Mouse (Mus musculus): ENCODE measurements around the gene Nap1l4.

Nap1l4 gene

DNA sequence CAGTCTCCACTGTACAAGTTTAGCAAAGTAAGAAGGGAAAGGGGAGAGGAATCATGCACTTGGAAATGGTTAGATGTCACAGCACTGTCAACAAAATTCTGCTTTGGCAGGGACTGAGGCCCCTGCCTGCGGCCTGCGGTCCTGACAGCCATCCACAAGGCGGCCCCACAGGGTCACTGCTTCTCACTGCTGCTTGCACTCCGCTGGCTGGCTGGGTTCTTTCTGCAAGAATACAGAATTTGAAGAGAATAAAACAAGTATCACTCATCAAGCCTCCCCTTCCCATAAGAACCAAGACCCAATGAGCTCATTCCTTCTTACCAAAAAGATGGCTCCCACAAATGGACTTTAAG, 34.5 kb downstream of the Nap1l4 start:
- DNase-seq (ENCODE audit: low read depth, low spot score), result no peak

DNA sequence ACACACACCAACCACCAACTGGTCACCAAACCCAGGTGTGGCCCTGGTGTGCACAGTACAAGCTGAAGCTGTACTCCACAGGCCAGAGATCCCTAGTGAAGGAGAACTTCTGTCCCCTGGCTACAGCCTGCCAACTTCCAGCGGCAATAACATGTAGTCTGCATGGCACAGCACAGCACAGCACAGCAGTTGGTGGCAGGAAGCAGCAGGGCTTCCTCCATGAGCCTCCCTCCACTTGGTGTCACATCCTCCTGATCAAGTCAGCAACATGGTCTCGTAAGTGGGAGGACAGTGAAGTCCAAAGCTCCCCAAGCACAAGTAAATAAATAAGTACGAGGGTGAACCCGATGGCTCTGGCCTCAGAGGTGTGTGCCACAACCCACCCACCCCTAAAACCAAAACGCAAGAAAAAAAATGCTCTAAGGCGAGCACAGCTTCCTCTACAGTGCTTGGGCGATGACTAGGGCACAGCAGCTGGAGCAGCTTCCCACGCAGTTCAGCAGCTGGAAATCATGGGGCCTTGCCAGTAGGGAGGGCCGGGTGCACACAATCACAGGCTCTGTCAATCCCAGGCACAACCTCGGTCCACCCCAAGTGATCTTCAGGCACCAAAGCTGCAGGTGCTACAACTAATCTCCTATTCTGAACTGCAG, 35.0 kb downstream of the Nap1l4 start:
- DNase-seq (ENCODE audit: low read depth, low spot score), result no peak

DNA sequence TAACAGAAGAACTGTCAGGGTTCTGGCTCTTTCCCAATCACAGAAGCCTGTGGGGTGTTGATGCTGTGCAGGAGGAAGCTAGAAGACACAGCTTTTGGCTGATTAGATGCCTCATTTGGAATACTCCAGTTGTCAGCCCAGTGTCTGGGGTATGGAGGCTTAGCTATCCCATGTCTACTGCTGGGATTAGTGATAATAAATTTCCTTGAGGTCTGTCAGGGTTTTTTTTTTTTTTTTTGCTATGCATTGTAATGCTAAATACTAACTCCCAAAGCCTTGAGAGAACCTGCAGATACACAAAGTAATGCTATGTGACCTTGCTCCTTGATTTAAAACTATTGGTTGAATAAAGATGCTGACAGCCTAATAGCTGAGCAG, 37.6 kb downstream of the Nap1l4 start:
- no peak for DNase-seq (ENCODE audit: low read depth, low spot score)

DNA sequence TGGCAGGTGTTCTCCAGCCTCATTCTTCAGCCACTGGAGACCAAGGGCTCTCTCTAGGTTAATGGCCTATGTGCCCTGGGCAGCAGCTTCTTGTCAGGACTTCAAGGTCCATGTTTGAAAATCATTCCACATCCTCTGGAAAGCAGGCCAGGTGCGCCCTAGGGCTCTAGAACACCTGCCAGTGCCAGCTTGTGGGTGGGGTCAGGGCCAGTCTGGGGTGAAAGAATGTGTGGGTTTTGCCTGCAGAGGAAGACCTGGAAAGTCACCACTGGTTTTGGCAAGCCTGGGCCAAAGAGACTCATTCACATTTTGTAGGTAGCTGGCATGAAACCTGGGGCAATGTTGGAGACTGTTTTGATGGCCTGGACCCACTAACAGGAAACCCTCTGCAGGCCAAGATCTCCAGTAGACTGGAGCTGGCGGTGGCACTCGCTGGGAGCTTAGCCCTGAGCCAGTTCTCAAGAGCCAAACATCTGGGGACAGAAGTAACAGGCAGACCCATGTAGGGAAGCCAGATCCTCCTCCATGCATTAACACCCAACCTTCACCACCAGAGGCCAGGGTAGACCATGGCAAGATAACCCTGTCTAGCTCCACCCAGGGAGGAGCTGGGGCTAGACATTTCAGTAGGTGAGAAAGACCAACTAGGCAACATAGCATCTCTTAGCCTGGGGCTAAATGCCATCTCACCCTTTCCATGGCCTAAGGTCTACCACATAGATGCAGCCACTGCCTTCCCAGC, 38.1 kb downstream of the Nap1l4 start:
- no peak for DNase-seq (ENCODE audit: low read depth, low spot score)

DNA sequence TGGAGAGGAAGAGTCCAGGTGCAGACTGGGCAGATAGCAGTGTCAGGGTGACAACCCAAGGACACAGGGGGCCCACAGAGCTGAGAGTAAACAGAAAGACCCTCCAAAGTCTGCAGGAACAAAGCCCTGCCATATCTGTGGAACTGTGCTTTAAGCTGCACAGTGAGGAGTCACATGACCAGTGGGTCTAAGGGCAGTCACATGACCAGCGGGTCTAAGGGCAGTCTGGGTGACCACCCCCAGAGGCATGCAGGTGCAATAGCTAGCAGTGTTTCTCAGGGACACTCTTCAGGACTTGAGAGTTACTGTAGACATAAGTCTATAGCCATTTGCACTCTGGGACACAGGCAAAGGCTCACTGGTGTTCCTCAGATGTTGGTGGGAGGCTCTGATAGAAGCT, 39.3 kb downstream of the Nap1l4 start:
- no peak for DNase-seq (ENCODE audit: low read depth, low spot score)

DNA sequence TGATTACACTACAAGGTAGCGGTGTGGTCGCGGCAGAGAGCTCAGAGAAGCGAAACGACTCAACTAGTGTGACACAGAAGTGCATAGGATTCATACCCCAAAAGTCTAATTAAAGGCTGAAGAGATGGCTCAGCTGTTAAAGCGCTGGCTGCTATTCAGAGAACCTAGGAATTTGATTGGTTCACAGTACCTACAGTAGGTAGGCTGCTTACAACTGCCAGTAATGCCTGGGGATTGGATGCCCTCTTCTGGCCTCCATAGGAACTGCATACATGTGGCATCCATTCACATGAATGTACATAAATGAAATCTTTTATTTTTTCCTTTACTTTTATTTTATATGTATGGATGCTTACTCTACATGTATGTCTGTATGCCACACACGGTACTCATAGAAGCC, 42.2 kb downstream of the Nap1l4 start:
- DNase-seq (ENCODE audit: low read depth, low spot score), result no peak

DNA sequence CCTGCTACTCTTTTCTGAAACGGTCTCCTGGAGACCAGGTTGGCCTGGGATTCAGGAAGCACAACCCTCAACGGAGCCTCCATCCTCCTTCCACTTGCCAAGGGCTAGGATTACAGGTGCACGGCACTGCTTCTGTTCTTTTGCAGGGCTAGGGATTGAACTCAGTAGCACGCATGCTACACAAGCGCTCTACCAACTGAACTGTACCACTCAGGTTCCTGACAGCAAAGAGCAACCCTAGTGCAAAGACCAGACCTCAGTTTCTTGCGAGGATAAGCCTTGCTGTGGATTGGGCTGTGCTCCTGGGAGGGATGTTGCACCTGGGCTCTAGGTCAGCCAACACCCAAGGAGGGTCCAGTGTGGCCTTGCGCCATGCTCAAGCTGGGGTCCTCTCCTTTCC, 42.6 kb downstream of the Nap1l4 start:
- DNase-seq (ENCODE audit: low read depth, low spot score), result no peak

DNA sequence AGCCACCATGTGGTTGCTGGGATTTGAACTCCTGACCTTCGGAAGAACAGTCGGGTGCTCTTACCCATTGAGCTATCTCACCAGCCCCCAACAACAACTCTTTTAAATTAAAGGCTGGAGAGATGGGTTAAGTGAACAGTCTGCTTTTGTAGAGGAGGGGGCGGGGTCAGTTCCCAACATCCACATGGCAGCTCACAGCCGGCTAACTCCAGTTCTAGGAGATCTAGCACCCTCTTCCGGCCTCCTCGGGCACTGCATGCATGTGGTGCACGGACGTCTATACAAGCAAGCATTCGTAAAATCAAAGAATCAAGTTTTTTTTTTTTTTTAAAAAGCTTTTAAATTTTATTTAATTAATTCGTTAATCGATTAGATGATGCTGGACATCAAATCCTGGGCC, 43.1 kb downstream of the Nap1l4 start:
- DNase-seq (ENCODE audit: low read depth, low spot score), result peak; percentile 44

DNA sequence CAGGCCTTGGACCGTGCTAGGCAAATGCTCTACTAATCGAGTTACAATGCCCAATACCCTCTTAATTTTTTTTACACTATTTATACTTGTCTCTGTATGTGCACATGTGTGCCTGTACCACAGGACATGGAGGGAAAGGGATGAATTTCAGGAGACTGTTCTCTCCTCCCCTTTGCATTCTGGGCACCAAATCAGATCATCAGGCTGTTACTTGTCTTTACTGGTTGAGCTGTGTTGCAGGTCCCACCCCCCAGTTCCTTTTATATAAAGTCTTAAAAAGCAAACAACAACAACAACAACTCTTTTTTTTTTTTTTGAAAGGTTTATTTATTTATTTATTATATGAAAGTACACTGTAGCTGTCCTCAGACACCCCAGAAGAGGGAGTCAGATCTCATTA, 43.5 kb downstream of the Nap1l4 start:
- no peak for DNase-seq (ENCODE audit: low read depth, low spot score)

DNA sequence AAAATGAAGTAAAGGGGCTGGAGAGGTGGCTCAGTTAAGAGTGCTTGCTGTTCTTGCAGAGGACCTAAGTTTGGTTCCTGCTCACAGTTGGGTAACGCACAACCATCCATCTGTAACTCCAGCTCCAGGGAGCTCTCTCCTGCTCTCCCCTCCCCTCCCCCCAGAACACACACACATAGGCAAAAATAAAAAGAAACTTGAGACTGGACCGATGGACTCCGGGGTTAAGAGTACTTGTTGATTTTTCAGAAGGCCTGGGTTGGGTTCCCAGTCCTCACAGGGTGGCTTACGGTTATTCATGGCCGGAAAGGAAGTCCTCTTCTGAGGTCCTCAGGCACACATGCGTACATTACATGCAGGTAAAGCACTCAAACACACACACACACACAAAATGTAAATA, 45.0 kb downstream of the Nap1l4 start:
- DNase-seq (ENCODE audit: low read depth, low spot score), result no peak

DNA sequence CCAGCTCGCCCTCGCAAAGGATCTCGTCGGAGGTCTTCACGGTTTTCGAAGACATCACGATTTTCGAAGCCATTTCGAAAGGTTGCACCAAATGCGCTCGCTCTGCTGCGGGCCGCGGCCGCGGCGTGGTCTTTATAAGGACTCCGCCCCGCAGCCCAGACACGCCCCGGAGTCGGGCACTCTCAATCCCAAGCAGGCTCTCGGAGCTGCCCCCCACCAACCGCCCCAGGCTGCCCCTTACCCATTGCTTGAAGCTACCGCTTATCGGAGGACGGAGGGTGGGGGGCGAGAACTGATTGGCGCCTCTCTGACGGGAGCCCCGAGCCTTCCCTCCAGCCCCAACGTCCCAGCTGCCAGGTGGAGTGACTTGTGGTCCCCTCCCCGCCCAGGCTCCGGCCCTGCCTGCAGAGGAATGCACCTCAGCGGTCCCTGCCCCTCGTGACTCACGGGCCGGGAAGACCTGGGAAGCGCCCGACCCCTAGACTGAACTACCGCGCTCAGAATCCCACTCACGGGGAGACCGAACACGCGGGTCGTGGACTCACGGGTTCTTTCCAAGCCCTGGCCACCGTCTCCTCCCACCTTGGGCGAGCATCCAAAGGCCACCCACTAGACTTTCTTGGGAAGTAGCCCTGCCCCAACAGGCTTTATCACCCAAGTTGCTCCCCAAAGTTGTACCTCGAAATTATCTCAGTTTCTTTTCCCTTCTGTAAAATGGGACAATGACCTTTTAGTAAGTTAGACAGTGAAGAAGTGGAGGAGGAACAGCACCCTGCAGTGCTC, 46.3 kb downstream of the Nap1l4 start, which contains the start of gene Phlda2:
Gene Phlda2, minus strand, starts transcription at position 733 of the 783 bp plus-strand sequence.
- no peak for DNase-seq (ENCODE audit: low read depth, low spot score)

DNA sequence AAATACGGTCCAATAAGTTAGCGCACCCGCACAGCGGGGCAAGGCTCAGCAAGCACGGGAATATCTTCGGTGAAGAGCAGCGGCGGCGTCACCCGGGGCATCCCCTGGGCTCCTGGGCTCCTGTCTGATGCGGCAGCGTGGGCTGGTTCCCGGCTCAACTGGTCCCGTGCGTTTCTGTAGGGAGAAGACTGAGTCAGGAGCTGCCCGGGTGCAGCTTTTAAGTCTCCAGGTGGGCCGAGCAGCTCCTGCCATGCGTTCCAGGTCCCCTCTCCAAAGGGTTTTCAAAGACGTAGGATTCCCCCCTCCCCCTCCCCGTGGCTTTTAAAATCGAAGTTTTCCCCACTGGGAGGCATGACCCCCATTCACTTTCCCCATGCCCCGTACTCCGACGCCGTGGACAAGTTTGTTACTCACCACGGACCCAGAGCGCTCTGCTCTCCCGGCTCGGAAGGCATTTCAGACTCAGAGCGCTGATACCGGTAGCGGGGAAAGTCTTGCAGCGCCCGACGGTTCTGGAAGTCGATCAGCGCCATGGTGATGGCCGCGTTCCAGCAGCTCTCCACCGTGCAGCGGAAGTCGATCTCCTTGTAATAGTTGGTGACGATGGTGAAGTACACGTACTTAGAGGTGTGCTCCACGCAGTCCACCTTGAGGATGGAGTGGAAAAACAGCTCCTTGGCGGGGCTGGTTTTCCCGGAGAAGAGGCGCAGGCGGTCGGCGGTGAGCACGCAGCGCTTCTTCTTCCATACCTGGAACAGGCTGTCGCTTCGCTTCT, 47.1 kb downstream of the Nap1l4 start:
- DNase-seq (ENCODE audit: low read depth, low spot score), result no peak

DNA sequence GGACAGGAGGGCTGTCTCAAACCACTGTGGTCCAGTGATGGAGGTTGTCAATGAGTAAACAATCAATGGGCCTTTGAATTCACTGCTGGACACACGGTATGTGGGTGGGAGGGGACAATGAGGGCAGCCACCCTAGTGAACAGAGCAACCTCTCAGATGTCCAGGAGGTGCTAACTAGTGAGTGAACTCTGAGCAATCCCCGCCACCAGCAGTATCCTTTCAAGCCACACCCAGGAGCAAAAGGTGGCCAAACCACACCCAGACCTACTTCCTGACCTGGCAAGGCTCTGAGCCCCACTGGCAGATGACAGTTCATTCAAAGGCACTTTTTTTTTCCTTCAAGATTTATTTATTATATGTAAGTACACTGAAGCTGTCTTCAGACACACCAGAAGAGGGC, 48.0 kb downstream of the Nap1l4 start:
- no peak for DNase-seq (ENCODE audit: low read depth, low spot score)

DNA sequence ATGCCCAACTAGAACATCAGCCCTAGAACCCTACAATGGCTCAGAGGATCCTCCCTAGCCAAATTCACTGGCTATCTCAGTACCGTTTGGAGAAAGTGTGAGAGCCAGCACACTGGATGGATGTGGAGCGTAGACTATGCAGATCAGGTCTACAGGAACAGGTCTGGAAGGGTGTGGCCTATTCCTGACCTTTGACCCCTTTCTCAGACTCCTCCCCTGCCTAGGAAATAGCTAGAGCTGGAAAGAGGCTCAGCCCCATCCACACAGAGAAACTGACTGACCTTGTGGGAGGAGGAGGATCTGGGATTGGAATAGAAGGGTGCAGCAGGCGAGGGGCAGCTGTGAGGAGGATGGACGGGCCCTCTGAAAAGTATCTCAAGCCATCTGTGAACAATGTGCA, 50.3 kb downstream of the Nap1l4 start:
- DNase-seq (ENCODE audit: low read depth, low spot score), result no peak

DNA sequence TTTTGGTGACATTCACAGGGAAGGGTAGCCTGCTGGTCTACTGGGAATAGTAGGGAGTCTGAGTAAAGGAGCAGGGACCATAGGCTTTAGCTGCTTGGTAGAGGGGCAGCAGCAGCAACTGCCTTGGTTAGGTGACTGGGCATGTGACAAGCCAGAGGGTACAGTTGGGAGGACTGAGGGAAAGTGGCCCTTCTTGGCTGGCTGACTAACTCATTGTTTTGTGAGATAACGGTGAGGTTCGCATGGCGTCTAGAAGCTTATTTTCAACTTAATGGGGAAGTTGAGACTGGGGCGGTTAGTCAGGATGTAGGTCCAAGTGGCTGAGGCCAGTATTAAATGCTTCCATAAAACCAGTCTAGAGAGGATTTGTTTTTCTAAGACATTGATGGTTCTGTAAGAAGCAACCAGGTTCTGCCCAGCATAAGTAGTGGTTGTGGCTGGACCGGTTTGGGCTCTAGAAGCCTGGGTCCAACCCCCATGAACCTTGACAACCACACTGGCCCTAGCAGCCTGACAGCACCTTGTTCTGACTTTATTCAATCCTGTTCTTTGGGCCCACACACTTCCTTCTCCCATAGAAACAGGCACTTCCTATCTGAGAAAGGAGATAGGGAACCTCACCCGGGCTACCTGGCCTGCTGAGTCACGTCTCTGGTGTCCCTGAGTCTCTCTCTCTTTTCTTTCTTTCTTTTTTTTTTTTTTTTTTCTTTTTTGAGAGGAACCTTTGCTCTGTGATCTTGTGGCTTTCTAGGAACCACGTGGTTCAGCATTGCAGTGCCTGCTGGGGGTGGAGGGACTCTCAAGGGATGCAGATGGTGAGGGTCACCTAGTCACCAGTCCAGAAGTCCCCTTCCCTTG, 53.6 kb downstream of the Nap1l4 start:
- DNase-seq (ENCODE audit: low read depth, low spot score), result no peak

DNA sequence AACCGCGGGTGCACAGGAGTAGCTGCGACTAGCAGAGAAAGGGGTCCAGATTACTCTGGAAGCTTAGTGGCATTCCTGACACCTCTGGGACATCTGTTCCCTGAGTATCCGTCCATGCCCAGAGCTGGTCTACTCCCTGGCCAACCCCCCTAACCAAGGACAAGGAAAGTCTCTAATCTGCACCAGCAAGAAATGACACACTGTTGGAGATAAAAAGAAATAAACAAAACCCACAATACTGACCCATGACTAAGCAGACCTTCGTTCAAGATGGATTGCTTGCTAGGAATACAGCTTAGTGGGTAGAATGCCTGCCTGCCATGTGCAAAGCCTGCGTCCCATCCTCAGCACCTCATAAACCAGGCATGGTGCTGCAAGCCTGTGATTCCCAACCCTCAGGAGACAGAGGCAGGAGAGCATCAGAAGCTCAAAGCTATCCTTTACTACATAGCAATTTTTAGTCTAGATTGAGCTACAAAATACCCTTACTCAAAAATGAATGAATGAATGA, 55.2 kb downstream of the Nap1l4 start:
- no peak for DNase-seq (ENCODE audit: low read depth, low spot score)

DNA sequence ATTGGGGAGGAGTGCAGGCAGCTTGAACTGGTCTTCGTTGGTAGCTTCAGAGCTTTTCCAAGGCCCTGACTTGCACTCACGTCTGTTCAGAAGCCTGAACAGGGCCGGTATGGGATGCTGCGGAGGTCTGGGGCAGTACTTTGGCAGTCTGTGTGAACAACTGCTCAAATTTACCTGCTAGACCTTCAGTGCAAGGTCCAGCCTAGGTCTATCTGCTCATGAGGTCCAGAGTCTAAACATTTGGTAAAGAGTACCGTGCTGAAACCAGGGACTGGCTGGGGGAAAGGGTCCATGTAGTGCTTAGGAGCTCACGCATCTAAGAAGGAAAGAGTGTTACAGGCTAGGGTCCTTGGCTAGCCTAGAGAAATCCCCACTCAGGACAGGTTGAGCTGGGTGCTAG, 59.2 kb downstream of the Nap1l4 start:
- no peak for DNase-seq (ENCODE audit: low read depth, low spot score)

DNA sequence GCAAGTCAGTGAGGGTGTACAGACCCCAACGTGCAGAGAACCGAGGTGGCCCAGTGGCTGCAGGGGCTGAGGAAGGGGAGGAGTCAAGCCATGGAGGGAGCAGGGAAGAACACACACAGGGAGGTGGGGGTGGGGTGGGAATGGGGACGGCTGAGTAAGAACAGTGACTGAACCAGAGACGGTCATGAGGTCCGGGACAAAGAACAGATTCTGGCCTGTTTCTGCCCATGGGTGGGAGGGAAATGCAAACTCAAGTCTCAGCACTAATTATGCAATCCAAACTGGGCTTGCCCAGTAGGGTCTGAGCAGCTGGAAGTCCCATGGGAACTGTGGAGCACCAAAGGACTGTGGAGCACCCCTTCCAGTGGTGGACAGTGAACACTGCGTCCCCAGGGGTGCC, 66.4 kb downstream of the Nap1l4 start:
- no peak for DNase-seq (ENCODE audit: low read depth, low spot score)

DNA sequence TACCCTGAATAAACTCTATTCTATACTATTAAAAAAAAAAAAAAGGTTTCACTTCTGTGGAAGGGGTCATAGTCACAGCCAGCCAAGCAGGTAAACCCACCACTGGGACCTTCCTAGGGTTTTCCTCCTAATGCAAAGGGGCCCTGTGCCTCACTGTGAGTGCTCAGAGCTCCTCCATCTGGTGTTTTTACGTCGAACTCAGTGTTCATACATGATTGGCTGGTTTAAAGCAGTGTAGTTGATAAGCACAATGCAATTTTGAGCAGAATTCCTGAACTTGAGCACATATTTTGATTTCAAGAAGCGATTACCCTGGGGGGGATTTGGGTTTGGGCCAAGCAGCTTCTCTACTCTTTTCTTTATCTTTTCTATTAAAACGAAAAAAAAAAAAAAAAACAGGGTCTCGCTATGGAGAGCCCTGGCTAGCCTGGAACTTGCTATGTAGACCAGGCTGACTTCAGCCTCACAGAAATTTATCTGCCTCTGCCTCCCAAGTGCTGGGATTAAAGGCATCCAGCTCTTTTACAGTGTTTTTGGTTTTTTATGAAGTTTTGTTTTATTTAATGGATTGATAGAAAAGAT, 67.0 kb downstream of the Nap1l4 start:
- no peak for DNase-seq (ENCODE audit: low read depth, low spot score)

DNA sequence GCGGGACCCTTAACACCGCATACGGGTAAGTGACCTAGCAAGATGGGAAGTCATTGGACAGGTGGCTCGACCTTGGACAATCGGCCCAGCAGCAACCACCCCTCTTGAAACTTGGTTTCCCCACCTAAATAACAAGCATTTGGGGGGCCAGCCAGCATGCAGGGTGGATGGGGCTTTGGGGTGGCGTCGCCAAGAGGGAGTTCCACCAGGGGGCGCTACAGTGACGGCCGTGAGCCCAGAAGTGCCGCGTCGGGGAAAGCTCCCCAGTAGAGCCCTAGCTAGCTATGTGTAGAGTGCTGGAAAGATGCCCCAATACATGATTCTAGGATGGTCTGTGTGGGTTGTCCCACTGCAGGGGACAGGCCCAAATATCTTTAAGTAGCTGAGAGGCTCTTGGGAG, 68.4 kb downstream of the Nap1l4 start:
- DNase-seq (ENCODE audit: low read depth, low spot score), result no peak

DNA sequence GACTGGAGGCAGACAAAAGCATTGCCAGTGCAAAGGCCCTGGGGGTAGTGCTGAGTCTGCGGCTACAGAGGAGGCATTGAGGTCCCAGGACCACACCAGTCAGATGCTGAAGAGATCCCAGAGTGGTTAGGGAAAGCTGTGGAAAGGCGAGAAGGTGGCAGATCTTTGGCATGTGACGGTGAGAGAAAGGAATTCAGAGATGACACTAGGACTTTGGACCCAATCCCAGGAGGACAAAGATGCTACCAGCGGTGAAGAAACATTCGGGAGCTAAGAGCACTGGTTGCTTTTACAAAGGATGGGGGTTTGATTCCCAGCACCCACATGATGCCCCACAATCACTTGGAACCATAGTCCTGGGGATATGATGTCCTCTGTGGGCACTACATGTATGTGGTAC, 71.1 kb downstream of the Nap1l4 start:
- no peak for DNase-seq (ENCODE audit: low read depth, low spot score)
